Comparison of ENCODE assay signal across 20 mouse cellular contexts in genomic region chr19:22105648-22106047, GRCm38 (mm10). TPM values are rescaled to one million over a fixed set of nuclear protein-coding genes. Genes with fewer than 3 reads are reported as not detected.
"Had no signal": no experiment of that assay in that cellular context is flagged by ENCODE, and none has a peak within 500 bp of the region (broad histone marks: within the 10 kb centered on the region; RNA-seq: fewer than 3 reads in every experiment).

No protein-coding gene starts in this region.

- H3K4me2 ChIP-seq: liver, embryonic 15.5 days; lung, embryonic 15.5 days; midbrain, embryonic 11.5 days; midbrain, embryonic 13.5 days; midbrain, embryonic 15.5 days; neural tube, embryonic 12.5 days; stomach, embryonic 15.5 days had no signal

- H3K4me1 ChIP-seq: liver, embryonic 15.5 days; lung, embryonic 15.5 days; midbrain, embryonic 15.5 days; neural tube, embryonic 12.5 days; stomach, embryonic 15.5 days had no signal

- ATAC-seq: liver, postnatal 0 days; lung, postnatal 0 days; midbrain, embryonic 15.5 days had no signal

- H3K9me3 ChIP-seq: liver, embryonic 15.5 days; lung, embryonic 15.5 days; midbrain, embryonic 13.5 days; midbrain, embryonic 15.5 days; neural tube, embryonic 12.5 days; stomach, embryonic 15.5 days had no signal

- DNase-seq: liver, postnatal 0 days; lung, adult 2 months; lung, postnatal 14 days; lung, postnatal 36 days; right cerebral cortex, postnatal 14 days; thymus, adult 2 months; thymus, postnatal 25 days had no signal

- H3K27me3 ChIP-seq: liver, embryonic 15.5 days; lung, embryonic 15.5 days; midbrain, embryonic 13.5 days; midbrain, embryonic 15.5 days; neural tube, embryonic 12.5 days; stomach, embryonic 15.5 days had no signal

- H3K9ac ChIP-seq: liver, embryonic 15.5 days; liver, postnatal 0 days; lung, embryonic 15.5 days; midbrain, embryonic 13.5 days; midbrain, embryonic 15.5 days; neural tube, embryonic 12.5 days; stomach, embryonic 15.5 days had no signal

- H3K4me3 ChIP-seq: liver, embryonic 15.5 days; lung, embryonic 15.5 days; midbrain, embryonic 13.5 days; midbrain, embryonic 15.5 days; neural tube, embryonic 12.5 days; stomach, embryonic 15.5 days had no signal

- H3K27ac ChIP-seq: liver, embryonic 15.5 days; lung, embryonic 15.5 days; macrophage; midbrain, embryonic 13.5 days; midbrain, embryonic 15.5 days; neural tube, embryonic 12.5 days; stomach, embryonic 15.5 days; stomach, postnatal 0 days had no signal

- H3K36me3 ChIP-seq: liver, embryonic 15.5 days; lung, embryonic 15.5 days; midbrain, embryonic 13.5 days; midbrain, embryonic 15.5 days; neural tube, embryonic 12.5 days; stomach, embryonic 15.5 days had no signal

RNA-seq across cellular contexts. Expression of gene Trpm3, which starts 33.2 kb away (rescaled TPM):
- total RNA-seq: megakaryocyte-erythroid progenitor cell, adult 5-6 weeks; monocyte, adult 5-6 weeks; neutrophil, adult 5-6 weeks had no signal
